Mouse (Mus musculus): ENCODE measurements around the gene Gm21969. TPM values are rescaled to one million over a fixed set of nuclear protein-coding genes. Genes with fewer than 3 reads are reported as not detected.

The Gm21969 gene
- total RNA-seq, 1 experiment: 0.09 TPM

- H3K9ac ChIP-seq (ENCODE audit: insufficient read depth, low read depth, low read length, poor library complexity, severe bottlenecking): peak overlapping the region; percentile 74
- H3K36me3 ChIP-seq (ENCODE audit: control insufficient read depth, insufficient read depth, low read length, poor library complexity, severe bottlenecking): no peaks in the 10 kb centered on the region
- in situ Hi-C loops (cut with MboI; ENCODE audit: low sequenced_read_pairs in 2 of 2, unreplicated experiment in 2 of 2): no loop called here
- TF ChIP-seq ZC3H11A (IDR thresholded peaks at IDR 0.05; ENCODE audit: borderline replicate concordance, low read depth, low read length) (no peak), ZNF384 (IDR thresholded peaks at IDR 0.05; ENCODE audit: low read depth, low read length) (no peak), CHD2 (IDR thresholded peaks at IDR 0.05; ENCODE audit: low read depth, low read length) (no peak), HCFC1 (IDR thresholded peaks at IDR 0.05; ENCODE audit: borderline replicate concordance, insufficient read depth, low read length) (no peak), MAFK (IDR thresholded peaks at IDR 0.05; ENCODE audit: insufficient read depth, low read depth, low read length) (no peak)
- H3K4me1 ChIP-seq (ENCODE audit: control insufficient read depth in 2 of 2, insufficient read depth in 2 of 2, low read length in 2 of 2, poor library complexity in 1 of 2): peaks cover 0 to 20% of the 10 kb centered on the region in 2 experiments; a peak in 3 of 4 replicates
- peak overlapping the region; percentile 73 to 93 for H3K4me3 ChIP-seq (ENCODE audit: insufficient read depth in 1 of 2, low read depth in 1 of 2, low read length in 2 of 2, poor library complexity in 1 of 2, severe bottlenecking in 1 of 2)
- DNase-seq (ENCODE audit: low read depth, low spot score): no peak
- H3K27ac ChIP-seq (ENCODE audit: insufficient read depth, low read depth, low read length, poor library complexity, severe bottlenecking): no peak overlapping the region
- H3K9me3 ChIP-seq (ENCODE audit: control insufficient read depth, insufficient read depth, low read depth, low read length): no peaks in the 10 kb centered on the region
These were observed 27.3 kb upstream of the Gm21969 start for GRCm38 (mm10) chr4:139575673-139576003.

GRCm38 (mm10) chr4:139576251-139576880 lies 26.6 kb upstream of the Gm21969 start:
- TF ChIP-seq CHD2 (IDR thresholded peaks at IDR 0.05; ENCODE audit: low read depth, low read length) (no peak), HCFC1 (IDR thresholded peaks at IDR 0.05; ENCODE audit: borderline replicate concordance, insufficient read depth, low read length) (no peak), ZC3H11A (IDR thresholded peaks at IDR 0.05; ENCODE audit: borderline replicate concordance, low read depth, low read length) (no peak), MAFK (IDR thresholded peaks at IDR 0.05; ENCODE audit: insufficient read depth, low read depth, low read length) (no peak), ZNF384 (IDR thresholded peaks at IDR 0.05; ENCODE audit: low read depth, low read length) (no peak)
- no peak overlapping the region for H3K27ac ChIP-seq (ENCODE audit: insufficient read depth, low read depth, low read length, poor library complexity, severe bottlenecking)

GRCm38 (mm10) chr4:139577006-139577405 lies 26.0 kb upstream of the Gm21969 start:
- no peaks in the 10 kb centered on the region for H3K9me3 ChIP-seq (ENCODE audit: control insufficient read depth, insufficient read depth, low read depth, low read length)
- no peak overlapping the region for H3K9ac ChIP-seq (ENCODE audit: insufficient read depth, low read depth, low read length, poor library complexity, severe bottlenecking)
- in situ Hi-C loops (cut with MboI; ENCODE audit: low sequenced_read_pairs in 2 of 2, unreplicated experiment in 2 of 2): no loop called here
- no peak for DNase-seq (ENCODE audit: low read depth, low spot score)
- H3K36me3 ChIP-seq (ENCODE audit: control insufficient read depth, insufficient read depth, low read length, poor library complexity, severe bottlenecking): no peaks in the 10 kb centered on the region
- no peak overlapping the region for H3K4me3 ChIP-seq (ENCODE audit: insufficient read depth in 1 of 2, low read depth in 1 of 2, low read length in 2 of 2, poor library complexity in 1 of 2, severe bottlenecking in 1 of 2)
- H3K27ac ChIP-seq (ENCODE audit: insufficient read depth, low read depth, low read length, poor library complexity, severe bottlenecking): no peak overlapping the region
- peaks cover 0 to 28% of the 10 kb centered on the region in 2 experiments; a peak in 3 of 4 replicates for H3K4me1 ChIP-seq (ENCODE audit: control insufficient read depth in 2 of 2, insufficient read depth in 2 of 2, low read length in 2 of 2, poor library complexity in 1 of 2)
- TF ChIP-seq CHD2 (IDR thresholded peaks at IDR 0.05; ENCODE audit: low read depth, low read length) (no peak), ZC3H11A (IDR thresholded peaks at IDR 0.05; ENCODE audit: borderline replicate concordance, low read depth, low read length) (no peak), ZNF384 (IDR thresholded peaks at IDR 0.05; ENCODE audit: low read depth, low read length) (no peak), HCFC1 (IDR thresholded peaks at IDR 0.05; ENCODE audit: borderline replicate concordance, insufficient read depth, low read length) (no peak), MAFK (IDR thresholded peaks at IDR 0.05; ENCODE audit: insufficient read depth, low read depth, low read length) (no peak)

More at GRCm38 (mm10) chr4:139576251-139576880, 26.6 kb upstream of the Gm21969 start:
- in situ Hi-C loops (cut with MboI; ENCODE audit: low sequenced_read_pairs in 2 of 2, unreplicated experiment in 2 of 2): no loop called here
- no peak for DNase-seq (ENCODE audit: low read depth, low spot score)
- H3K4me1 ChIP-seq (ENCODE audit: control insufficient read depth in 2 of 2, insufficient read depth in 2 of 2, low read length in 2 of 2, poor library complexity in 1 of 2): peaks cover 0 to 26% of the 10 kb centered on the region in 2 experiments; a peak in 3 of 4 replicates
- H3K36me3 ChIP-seq (ENCODE audit: control insufficient read depth, insufficient read depth, low read length, poor library complexity, severe bottlenecking): no peaks in the 10 kb centered on the region
- peak overlapping the region in 1 of 2 experiments; percentile 73; a peak in 1 of 4 replicates for H3K4me3 ChIP-seq (ENCODE audit: insufficient read depth in 1 of 2, low read depth in 1 of 2, low read length in 2 of 2, poor library complexity in 1 of 2, severe bottlenecking in 1 of 2)
- H3K9me3 ChIP-seq (ENCODE audit: control insufficient read depth, insufficient read depth, low read depth, low read length): no peaks in the 10 kb centered on the region
- no peak overlapping the region for H3K9ac ChIP-seq (ENCODE audit: insufficient read depth, low read depth, low read length, poor library complexity, severe bottlenecking)

- Histone ChIP-seq H3K36me3 (ENCODE audit: control insufficient read depth, insufficient read depth, low read length, poor library complexity, severe bottlenecking) (no peaks in the 10 kb centered on the region), H3K4me1 (ENCODE audit: control insufficient read depth in 2 of 2, insufficient read depth in 2 of 2, low read length in 2 of 2, poor library complexity in 1 of 2) (peaks cover 0 to 35% of the 10 kb centered on the region in 2 experiments; a peak in 3 of 4 replicates), H3K9me3 (ENCODE audit: control insufficient read depth, insufficient read depth, low read depth, low read length) (no peaks in the 10 kb centered on the region), H3K9ac (ENCODE audit: insufficient read depth, low read depth, low read length, poor library complexity, severe bottlenecking) (no peak overlapping the region), H3K27ac (ENCODE audit: insufficient read depth, low read depth, low read length, poor library complexity, severe bottlenecking) (no peak overlapping the region), H3K4me3 (ENCODE audit: insufficient read depth in 1 of 2, low read depth in 1 of 2, low read length in 2 of 2, poor library complexity in 1 of 2, severe bottlenecking in 1 of 2) (no peak overlapping the region)
- TF ChIP-seq ZNF384 (IDR thresholded peaks at IDR 0.05; ENCODE audit: low read depth, low read length): no peak
- no peak for TF ChIP-seq CHD2 (IDR thresholded peaks at IDR 0.05; ENCODE audit: low read depth, low read length)
- no peak for TF ChIP-seq MAFK (IDR thresholded peaks at IDR 0.05; ENCODE audit: insufficient read depth, low read depth, low read length)
- TF ChIP-seq ZC3H11A (IDR thresholded peaks at IDR 0.05; ENCODE audit: borderline replicate concordance, low read depth, low read length): no peak
- TF ChIP-seq HCFC1 (IDR thresholded peaks at IDR 0.05; ENCODE audit: borderline replicate concordance, insufficient read depth, low read length): no peak
- in situ Hi-C loops (cut with MboI; ENCODE audit: low sequenced_read_pairs in 2 of 2, unreplicated experiment in 2 of 2): no loop called here
- DNase-seq (ENCODE audit: low read depth, low spot score): no peak
These were observed 24.6 kb upstream of the Gm21969 start for GRCm38 (mm10) chr4:139578389-139578788.
